Mouse (Mus musculus): ENCODE results near the gene Trak1. TPM values are rescaled to one million over a fixed set of nuclear protein-coding genes. Genes with fewer than 3 reads are reported as not detected.
A peak's percentile ranks its signal among the peaks of the same experiment; 100 is the strongest.

Trak1 gene
- polyA plus RNA-seq, 1 experiment, result 44.1 TPM

DNA sequence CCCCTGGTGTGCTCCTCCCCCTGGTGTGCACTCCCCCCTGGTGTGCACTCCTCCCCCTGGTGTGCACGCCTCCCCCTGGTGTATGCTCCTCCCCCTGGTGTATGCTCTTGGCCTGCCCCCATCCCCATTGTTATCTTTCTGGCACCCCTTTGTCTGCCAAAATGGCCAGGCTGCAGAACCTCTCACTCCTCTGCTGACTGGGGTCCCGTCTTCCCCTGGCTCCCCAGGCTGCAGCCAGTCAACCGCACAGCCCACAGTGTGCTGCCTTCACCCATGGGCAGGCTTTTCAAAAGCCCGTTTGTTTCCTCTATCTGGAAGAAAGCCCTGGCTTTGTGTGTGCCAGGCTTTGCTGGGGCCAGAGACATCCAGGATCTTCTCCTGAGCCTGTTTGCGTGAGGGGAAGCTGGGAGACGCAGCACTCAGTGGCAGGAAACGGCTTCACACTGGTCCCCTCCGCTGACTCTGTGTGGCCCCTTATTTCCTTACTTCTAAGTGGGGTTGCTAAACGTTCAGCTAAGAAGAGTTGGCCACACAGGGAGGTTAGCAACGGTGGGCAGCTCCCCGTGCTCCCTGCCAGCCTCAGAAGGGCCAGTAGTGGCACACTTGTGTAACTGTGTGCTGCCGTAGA, 63.1 kb downstream of the Trak1 start:
- no peaks in the 10 kb centered on the region for H3K27me3 ChIP-seq (ENCODE audit: control insufficient read depth, insufficient read depth, low read length, poor library complexity, severe bottlenecking)
- peaks cover 10% of the 10 kb centered on the region for H3K4me1 ChIP-seq (ENCODE audit: control insufficient read depth, insufficient read depth, low read length)
- peak overlapping the region; percentile 11; the same call in 1 of the 2 replicates for H3K9ac ChIP-seq (ENCODE audit: low read depth, poor library complexity, severe bottlenecking)
- no peaks in the 10 kb centered on the region for H3K9me3 ChIP-seq (replicated peaks; ENCODE audit: control insufficient read depth, insufficient read depth, low read length, poor library complexity, severe bottlenecking)
- H3K27ac ChIP-seq (ENCODE audit: insufficient read depth, low read length), result no peak overlapping the region
- H3K4me3 ChIP-seq (ENCODE audit: low read depth, low read length), result no peak overlapping the region
- no peaks in the 10 kb centered on the region for H3K36me3 ChIP-seq (ENCODE audit: control insufficient read depth, insufficient read depth, low read length, poor library complexity, severe bottlenecking)
- peak; percentile 56; the same call in 1 of the 2 replicates for TF ChIP-seq EP300 (IDR thresholded peaks at IDR 0.05; ENCODE audit: insufficient read depth, low read depth, low read length)
- no peak for TF ChIP-seq POLR2A (IDR thresholded peaks at IDR 0.05; ENCODE audit: insufficient read depth, low read length)
- no peak for TF ChIP-seq CTCF (IDR thresholded peaks at IDR 0.05; ENCODE audit: low read depth, low read length)

DNA sequence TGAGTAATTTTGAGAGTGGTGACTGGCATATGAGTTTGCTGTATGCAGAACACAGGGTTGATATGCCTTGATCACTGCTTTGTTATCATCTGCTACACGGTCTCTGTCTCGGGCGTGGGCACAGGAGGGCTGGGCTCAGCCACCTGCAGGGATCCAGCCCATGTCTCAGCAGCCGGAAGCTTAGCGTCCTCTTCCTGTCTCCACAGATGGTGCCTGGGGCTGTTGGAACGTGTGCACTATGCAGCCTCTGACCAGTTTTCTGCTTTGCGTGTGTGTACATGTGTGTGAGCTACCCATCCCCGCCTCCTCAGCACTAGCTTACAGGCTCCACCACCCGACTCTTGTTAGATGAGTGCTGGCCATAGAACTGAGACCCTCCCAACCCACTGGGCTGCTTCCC, 63.7 kb downstream of the Trak1 start:
- TF ChIP-seq CTCF (IDR thresholded peaks at IDR 0.05; ENCODE audit: low read depth, low read length) (no peak), EP300 (IDR thresholded peaks at IDR 0.05; ENCODE audit: insufficient read depth, low read depth, low read length) (no peak), POLR2A (IDR thresholded peaks at IDR 0.05; ENCODE audit: insufficient read depth, low read length) (no peak)
- H3K4me1 ChIP-seq (ENCODE audit: control insufficient read depth, insufficient read depth, low read length), result peaks cover 11% of the 10 kb centered on the region

GRCm38 (mm10) chr9:121363932-121364331, 66.6 kb downstream of the Trak1 start:
- Histone ChIP-seq H3K36me3 (ENCODE audit: control insufficient read depth, insufficient read depth, low read length, poor library complexity, severe bottlenecking) (no peaks in the 10 kb centered on the region), H3K9me3 (replicated peaks; ENCODE audit: control insufficient read depth, insufficient read depth, low read length, poor library complexity, severe bottlenecking) (no peaks in the 10 kb centered on the region), H3K27ac (ENCODE audit: insufficient read depth, low read length) (no peak overlapping the region), H3K27me3 (ENCODE audit: control insufficient read depth, insufficient read depth, low read length, poor library complexity, severe bottlenecking) (no peaks in the 10 kb centered on the region), H3K9ac (ENCODE audit: low read depth, poor library complexity, severe bottlenecking) (no peak overlapping the region), H3K4me3 (ENCODE audit: low read depth, low read length) (no peak overlapping the region), H3K4me1 (ENCODE audit: control insufficient read depth, insufficient read depth, low read length) (peaks cover 9% of the 10 kb centered on the region)
- no peak for TF ChIP-seq POLR2A (IDR thresholded peaks at IDR 0.05; ENCODE audit: insufficient read depth, low read length)
- TF ChIP-seq CTCF (IDR thresholded peaks at IDR 0.05; ENCODE audit: low read depth, low read length), result no peak
- TF ChIP-seq EP300 (IDR thresholded peaks at IDR 0.05; ENCODE audit: insufficient read depth, low read depth, low read length), result no peak

More for the DNA sequence above, 63.7 kb downstream of the Trak1 start:
- no peaks in the 10 kb centered on the region for H3K36me3 ChIP-seq (ENCODE audit: control insufficient read depth, insufficient read depth, low read length, poor library complexity, severe bottlenecking)
- peak overlapping the region; percentile 3; the same call in 1 of the 2 replicates for H3K4me3 ChIP-seq (ENCODE audit: low read depth, low read length)
- no peaks in the 10 kb centered on the region for H3K27me3 ChIP-seq (ENCODE audit: control insufficient read depth, insufficient read depth, low read length, poor library complexity, severe bottlenecking)
- no peak overlapping the region for H3K27ac ChIP-seq (ENCODE audit: insufficient read depth, low read length)
- no peaks in the 10 kb centered on the region for H3K9me3 ChIP-seq (replicated peaks; ENCODE audit: control insufficient read depth, insufficient read depth, low read length, poor library complexity, severe bottlenecking)
- peak overlapping the region; percentile 11; the same call in 1 of the 2 replicates for H3K9ac ChIP-seq (ENCODE audit: low read depth, poor library complexity, severe bottlenecking)

- no peak overlapping the region for H3K9ac ChIP-seq (ENCODE audit: low read depth, poor library complexity, severe bottlenecking)
- no peaks in the 10 kb centered on the region for H3K36me3 ChIP-seq (ENCODE audit: control insufficient read depth, insufficient read depth, low read length, poor library complexity, severe bottlenecking)
- H3K4me1 ChIP-seq (ENCODE audit: control insufficient read depth, insufficient read depth, low read length), result peaks cover 5% of the 10 kb centered on the region
- no peak overlapping the region for H3K4me3 ChIP-seq (ENCODE audit: low read depth, low read length)
- H3K27me3 ChIP-seq (ENCODE audit: control insufficient read depth, insufficient read depth, low read length, poor library complexity, severe bottlenecking), result no peaks in the 10 kb centered on the region
- no peak overlapping the region for H3K27ac ChIP-seq (ENCODE audit: insufficient read depth, low read length)
- TF ChIP-seq CTCF (IDR thresholded peaks at IDR 0.05; ENCODE audit: low read depth, low read length) (no peak), EP300 (IDR thresholded peaks at IDR 0.05; ENCODE audit: insufficient read depth, low read depth, low read length) (no peak), POLR2A (IDR thresholded peaks at IDR 0.05; ENCODE audit: insufficient read depth, low read length) (no peak)
- H3K9me3 ChIP-seq (replicated peaks; ENCODE audit: control insufficient read depth, insufficient read depth, low read length, poor library complexity, severe bottlenecking), result no peaks in the 10 kb centered on the region
Observed at GRCm38 (mm10) chr9:121366135-121366863, 69.0 kb downstream of the Trak1 start.

DNA sequence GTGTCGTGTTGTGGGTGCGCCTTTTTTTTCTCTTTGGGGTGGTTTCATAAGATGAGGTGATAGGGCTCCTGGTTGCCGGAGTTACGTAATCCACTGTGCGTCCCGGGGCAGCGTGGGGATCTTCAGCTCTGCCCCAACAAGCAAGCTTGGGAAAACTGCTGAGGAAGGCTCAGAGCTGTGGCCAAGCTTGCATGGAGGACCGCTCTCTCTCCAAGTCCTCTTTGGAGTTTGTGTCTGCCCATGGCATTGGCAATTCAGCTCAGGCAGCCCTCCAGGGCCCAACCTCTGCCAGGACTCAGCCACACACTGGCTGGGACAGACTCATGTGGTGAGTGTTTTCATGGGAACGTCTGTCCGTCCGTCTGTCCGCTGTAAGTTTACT, 69.6 kb downstream of the Trak1 start:
- no peak overlapping the region for H3K9ac ChIP-seq (ENCODE audit: low read depth, poor library complexity, severe bottlenecking)
- no peak overlapping the region for H3K27ac ChIP-seq (ENCODE audit: insufficient read depth, low read length)
- H3K36me3 ChIP-seq (ENCODE audit: control insufficient read depth, insufficient read depth, low read length, poor library complexity, severe bottlenecking), result no peaks in the 10 kb centered on the region
- H3K4me1 ChIP-seq (ENCODE audit: control insufficient read depth, insufficient read depth, low read length), result peaks cover 5% of the 10 kb centered on the region
- no peak for TF ChIP-seq POLR2A (IDR thresholded peaks at IDR 0.05; ENCODE audit: insufficient read depth, low read length)
- no peak for TF ChIP-seq EP300 (IDR thresholded peaks at IDR 0.05; ENCODE audit: insufficient read depth, low read depth, low read length)
- H3K9me3 ChIP-seq (replicated peaks; ENCODE audit: control insufficient read depth, insufficient read depth, low read length, poor library complexity, severe bottlenecking), result no peaks in the 10 kb centered on the region
- H3K27me3 ChIP-seq (ENCODE audit: control insufficient read depth, insufficient read depth, low read length, poor library complexity, severe bottlenecking), result no peaks in the 10 kb centered on the region
- peak overlapping the region; percentile 29 for H3K4me3 ChIP-seq (ENCODE audit: low read depth, low read length)

DNA sequence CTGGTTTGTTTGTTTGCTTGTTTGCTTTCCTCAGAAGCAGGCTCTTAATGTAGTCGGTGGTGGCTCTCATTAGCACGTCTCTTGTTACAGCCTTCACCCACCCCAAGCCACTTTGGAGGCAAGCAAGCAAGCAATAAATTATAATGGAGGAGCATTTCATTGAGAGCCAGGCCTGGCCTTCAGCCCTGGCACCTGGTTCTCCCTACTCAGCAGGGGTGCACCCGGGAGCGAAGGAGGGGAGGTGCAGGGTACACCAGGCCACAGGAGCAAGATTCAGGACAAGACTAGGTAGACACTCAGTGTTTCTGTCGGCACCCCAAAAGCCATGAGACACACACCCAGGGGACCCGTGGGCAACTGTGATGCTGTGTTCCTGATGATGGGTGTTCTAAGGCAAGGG, 72.3 kb downstream of the Trak1 start:
- H3K36me3 ChIP-seq (ENCODE audit: control insufficient read depth, insufficient read depth, low read length, poor library complexity, severe bottlenecking), result no peaks in the 10 kb centered on the region
- peaks cover 8% of the 10 kb centered on the region for H3K4me1 ChIP-seq (ENCODE audit: control insufficient read depth, insufficient read depth, low read length)
- TF ChIP-seq EP300 (IDR thresholded peaks at IDR 0.05; ENCODE audit: insufficient read depth, low read depth, low read length) (no peak), POLR2A (IDR thresholded peaks at IDR 0.05; ENCODE audit: insufficient read depth, low read length) (no peak), CTCF (IDR thresholded peaks at IDR 0.05; ENCODE audit: low read depth, low read length) (no peak)
- H3K27ac ChIP-seq (ENCODE audit: insufficient read depth, low read length), result no peak overlapping the region
- H3K4me3 ChIP-seq (ENCODE audit: low read depth, low read length), result no peak overlapping the region
- H3K27me3 ChIP-seq (ENCODE audit: control insufficient read depth, insufficient read depth, low read length, poor library complexity, severe bottlenecking), result no peaks in the 10 kb centered on the region
- H3K9me3 ChIP-seq (replicated peaks; ENCODE audit: control insufficient read depth, insufficient read depth, low read length, poor library complexity, severe bottlenecking), result no peaks in the 10 kb centered on the region
- no peak overlapping the region for H3K9ac ChIP-seq (ENCODE audit: low read depth, poor library complexity, severe bottlenecking)

Measured in ES-Bruce4 (cell line).